Mouse (Mus musculus) heart, embryonic 10.5 days (tissue): ENCODE measurements around the gene S100b. TPM values are rescaled to one million over a fixed set of nuclear protein-coding genes. Genes with fewer than 3 reads are reported as not detected.

Experiments
- DNase-seq: peaks from one replicate; pipeline ENCODE4 v3.0.0-alpha.2; 2017; ENCODE audit warnings: low spot score
- H3K27ac ChIP-seq: fragments of 300-500 bp; sonication (generic); 2 replicates; pipeline ENCODE4 v1.5.1; 2016; ENCODE audit warnings: mild to moderate bottlenecking
- H3K27me3 ChIP-seq: fragments of 300-500 bp; sonication (generic); 2 replicates; pipeline ENCODE4 v1.6.1; 2016; ENCODE audit warnings: mild to moderate bottlenecking; ENCODE audit not compliant: poor library complexity, insufficient read depth, severe bottlenecking
- H3K36me3 ChIP-seq: fragments of 300-500 bp; sonication (generic); 2 replicates; pipeline ENCODE4 v1.6.1; 2016; ENCODE audit warnings: mild to moderate bottlenecking, moderate library complexity
- H3K4me1 ChIP-seq: fragments of 300-500 bp; sonication (generic); 2 replicates; pipeline ENCODE4 v1.6.1; 2016; ENCODE audit warnings: mild to moderate bottlenecking
- H3K4me3 ChIP-seq: fragments of 300-500 bp; sonication (generic); 2 replicates; pipeline ENCODE4 v1.5.1; 2016; ENCODE audit warnings: mild to moderate bottlenecking, moderate library complexity
- H3K9me3 ChIP-seq: fragments of 300-500 bp; sonication (generic); 2 replicates; pipeline ENCODE4 v1.6.1; 2016; ENCODE audit warnings: mild to moderate bottlenecking, moderate library complexity
- WGBS: fragments of 180-500 bp; shearing (Covaris S2); methylation state at CpG from one replicate; pipeline ENCODE4 v1.1.7; 2016; 5-methylcytosine and 5-hydroxymethylcytosine counted together
- polyA plus RNA-seq: library from polyadenylated mRNA; unstranded; fragments of >200 nt; fragmentation: Nextera tagmentation; extraction: Ambion mirVana; gene quantifications from 2 replicates; pipeline ENCODE4 v1.2.1, GENCODE M21; 2016

The S100b gene
- polyA plus RNA-seq, 1 experiment from 2014 or later = 0.11 TPM

GRCm38 (mm10) chr10:76246601-76247000 is 7.1 kb upstream of the S100b start:
- H3K9me3 ChIP-seq = no peaks in the 10 kb centered on the region
- 65% methylated on average over 4 of the region's 4 CpGs for WGBS
- H3K4me3 ChIP-seq = no peak overlapping the region
- no peak for DNase-seq
- no peaks in the 10 kb centered on the region for H3K36me3 ChIP-seq
- H3K27me3 ChIP-seq = no peaks in the 10 kb centered on the region
- peaks cover 5% of the 10 kb centered on the region for H3K4me1 ChIP-seq
- no peak overlapping the region for H3K27ac ChIP-seq

GRCm38 (mm10) chr10:76247960-76248646 is 5.5 kb upstream of the S100b start:
- DNase-seq = no peak
- Histone ChIP-seq H3K9me3 (no peaks in the 10 kb centered on the region), H3K36me3 (no peaks in the 10 kb centered on the region), H3K27ac (no peak overlapping the region), H3K4me3 (no peak overlapping the region), H3K4me1 (peaks cover 5% of the 10 kb centered on the region), H3K27me3 (peaks cover under 1% of the 10 kb centered on the region; the same call in 1 of the 2 replicates)
- 71% methylated on average over 21 of the region's 21 CpGs for WGBS

DNA sequence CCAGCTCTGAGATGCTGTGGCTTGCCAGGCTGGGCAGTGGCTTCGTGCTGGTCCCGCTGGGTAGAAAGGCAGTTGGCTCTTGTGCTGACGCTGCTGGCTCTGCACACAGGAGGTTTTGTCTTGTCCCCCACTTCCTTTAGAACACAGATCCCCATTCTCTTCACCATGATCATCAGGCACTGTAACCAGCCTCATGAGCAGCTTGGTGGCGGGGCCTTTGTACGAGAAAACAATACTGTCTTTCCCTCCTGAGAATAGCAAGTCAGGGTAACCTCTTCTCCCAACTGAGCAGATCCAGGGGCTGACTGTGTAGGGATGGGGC is 5.0 kb upstream of the S100b start:
- no peaks in the 10 kb centered on the region for H3K9me3 ChIP-seq
- no peak overlapping the region for H3K4me3 ChIP-seq
- peak; percentile 68 for DNase-seq
- H3K4me1 ChIP-seq = peaks cover 5% of the 10 kb centered on the region
- H3K27ac ChIP-seq = no peak overlapping the region
- H3K36me3 ChIP-seq = no peaks in the 10 kb centered on the region
- peaks cover 6% of the 10 kb centered on the region; the same call in 1 of the 2 replicates for H3K27me3 ChIP-seq
- WGBS = 81% methylated on average over 5 of the region's 5 CpGs

DNA sequence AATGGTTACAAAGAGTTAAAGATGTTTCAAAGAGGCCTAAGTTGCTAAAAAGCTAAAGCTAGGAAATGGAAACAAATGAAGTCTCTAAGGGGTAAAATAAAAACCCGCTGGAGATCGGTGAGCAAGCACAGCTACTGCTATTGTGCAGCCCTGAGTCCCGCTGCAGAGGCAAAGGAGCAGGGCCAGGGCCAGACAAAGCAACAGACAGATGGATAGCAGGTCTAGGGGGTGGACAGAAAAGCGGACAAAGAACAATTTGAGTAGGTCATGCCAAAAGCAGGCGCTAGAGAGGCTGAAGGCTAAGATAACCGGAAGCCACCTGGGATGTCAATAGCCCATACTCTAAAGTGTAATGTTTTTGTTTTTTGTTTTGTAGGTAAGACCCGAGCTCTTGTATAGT is 2.8 kb upstream of the S100b start:
- H3K36me3 ChIP-seq = no peaks in the 10 kb centered on the region
- H3K27me3 ChIP-seq = peaks cover 7% of the 10 kb centered on the region; the same call in 1 of the 2 replicates
- H3K9me3 ChIP-seq = no peaks in the 10 kb centered on the region
- H3K4me3 ChIP-seq = no peak overlapping the region
- H3K4me1 ChIP-seq = peaks cover 8% of the 10 kb centered on the region
- no peak overlapping the region for H3K27ac ChIP-seq
- 74% methylated on average over 7 of the region's 7 CpGs for WGBS
- DNase-seq = no peak

DNA sequence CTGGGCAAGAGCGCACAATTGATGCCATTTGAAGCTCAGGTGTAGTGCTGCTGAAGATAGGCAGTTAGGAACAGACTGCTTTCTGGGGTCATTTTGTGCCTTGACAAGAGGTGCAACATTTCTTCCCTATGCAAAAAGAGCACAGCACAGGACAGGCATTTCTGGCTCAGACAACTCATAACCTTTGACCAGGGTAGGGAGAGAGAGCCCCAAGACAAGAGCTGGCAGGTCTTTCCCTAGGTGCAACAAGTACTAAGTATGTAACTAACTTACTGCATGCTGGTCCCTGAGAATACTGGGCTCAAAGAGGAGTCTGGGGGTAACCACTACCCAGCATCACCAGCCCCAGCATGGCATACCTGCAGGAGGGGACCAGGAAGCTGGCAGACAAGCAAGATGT is 574 bp upstream of the S100b start:
- H3K4me1 ChIP-seq = peaks cover 14% of the 10 kb centered on the region
- no peak overlapping the region for H3K4me3 ChIP-seq
- no peak overlapping the region for H3K27ac ChIP-seq
- DNase-seq = no peak
- no peaks in the 10 kb centered on the region for H3K36me3 ChIP-seq
- peaks cover 7% of the 10 kb centered on the region; the same call in 1 of the 2 replicates for H3K27me3 ChIP-seq
- H3K9me3 ChIP-seq = no peaks in the 10 kb centered on the region
- 95% methylated on average over 1 of the region's 1 CpGs for WGBS

GRCm38 (mm10) chr10:76255617-76256016 is 2.0 kb downstream of the S100b start:
- no peak overlapping the region for H3K27ac ChIP-seq
- peaks cover 28% of the 10 kb centered on the region for H3K4me1 ChIP-seq
- no peaks in the 10 kb centered on the region; the same call in 1 of the 2 replicates for H3K36me3 ChIP-seq
- H3K27me3 ChIP-seq = peaks cover 7% of the 10 kb centered on the region; the same call in 1 of the 2 replicates
- no peak overlapping the region for H3K4me3 ChIP-seq
- DNase-seq = peak; percentile 65
- 73% methylated on average over 6 of the region's 6 CpGs for WGBS
- no peaks in the 10 kb centered on the region for H3K9me3 ChIP-seq

DNA sequence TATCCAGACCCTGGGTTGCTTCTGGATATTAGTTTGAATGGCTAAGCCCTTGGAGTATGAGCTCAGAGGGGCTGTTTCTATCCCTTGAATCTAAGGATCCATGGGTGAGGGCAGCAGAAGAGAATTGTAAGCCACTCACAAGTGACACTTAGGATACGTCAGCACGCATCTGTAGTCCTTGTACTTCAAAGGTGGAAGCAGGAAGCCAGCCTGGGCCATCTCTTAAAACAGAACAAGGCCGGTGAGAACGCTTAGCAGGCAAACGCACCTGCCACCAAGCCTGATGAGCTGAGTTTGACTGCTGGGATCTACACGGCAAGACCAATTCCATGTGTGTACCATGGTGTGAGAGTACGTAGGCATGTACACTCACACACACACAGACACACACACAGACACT is 3.6 kb downstream of the S100b start:
- Histone ChIP-seq H3K4me1 (peaks cover 35% of the 10 kb centered on the region), H3K27me3 (peaks cover 7% of the 10 kb centered on the region; the same call in 1 of the 2 replicates), H3K4me3 (no peak overlapping the region), H3K27ac (peak overlapping the region; percentile 6; the same call in 1 of the 2 replicates), H3K9me3 (no peaks in the 10 kb centered on the region), H3K36me3 (peaks cover under 1% of the 10 kb centered on the region; the same call in 1 of the 2 replicates)
- DNase-seq = no peak
- WGBS = 70% methylated on average over 7 of the region's 7 CpGs

DNA sequence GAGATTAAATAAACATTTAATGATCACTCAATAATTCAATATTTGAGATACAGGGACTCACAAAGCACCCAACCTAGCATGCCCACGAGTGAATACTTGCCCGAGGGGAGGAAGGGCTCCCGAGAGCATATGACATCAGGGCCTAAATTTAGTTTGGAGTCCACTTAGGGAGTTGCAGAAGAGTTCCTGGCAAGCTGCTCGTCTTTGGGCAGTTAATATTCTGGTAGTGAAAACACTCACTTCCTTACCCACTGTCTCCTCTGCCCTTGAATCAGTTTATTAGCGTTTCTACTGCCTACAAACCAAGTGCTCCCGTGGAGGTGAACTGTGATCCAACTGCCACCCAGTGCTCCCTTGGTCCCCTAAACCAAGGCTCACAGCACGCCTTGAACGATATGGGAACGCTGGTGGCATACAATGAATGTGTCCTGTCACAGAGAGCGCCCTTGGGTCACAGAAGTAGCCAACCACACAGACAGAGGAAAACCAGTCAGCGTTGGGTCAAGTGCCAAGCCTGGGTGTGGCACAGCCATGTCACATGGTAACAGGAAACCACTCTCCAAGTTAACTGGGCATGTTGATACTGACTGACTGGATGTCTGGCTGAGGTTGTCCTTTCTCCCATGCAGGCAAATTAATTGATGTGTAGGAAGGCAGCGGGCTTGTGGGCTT is 4.2 kb downstream of the S100b start:
- no peak overlapping the region for H3K4me3 ChIP-seq
- H3K27ac ChIP-seq = peak overlapping the region; percentile 17; the same call in 1 of the 2 replicates
- H3K9me3 ChIP-seq = no peaks in the 10 kb centered on the region
- WGBS = 67% methylated on average over 12 of the region's 12 CpGs
- peaks cover 7% of the 10 kb centered on the region; the same call in 1 of the 2 replicates for H3K27me3 ChIP-seq
- H3K36me3 ChIP-seq = peaks cover 2% of the 10 kb centered on the region; the same call in 1 of the 2 replicates
- peaks cover 36% of the 10 kb centered on the region for H3K4me1 ChIP-seq
- no peak for DNase-seq

- Histone ChIP-seq H3K4me1 (peaks cover 36% of the 10 kb centered on the region), H3K27me3 (no peaks in the 10 kb centered on the region), H3K27ac (no peak overlapping the region), H3K36me3 (peaks cover 8% of the 10 kb centered on the region), H3K4me3 (no peak overlapping the region), H3K9me3 (no peaks in the 10 kb centered on the region)
- DNase-seq = no peak
- 77% methylated on average over 18 of the region's 18 CpGs for WGBS
These were observed 6.0 kb downstream of the S100b start for GRCm38 (mm10) chr10:76259566-76260232.

GRCm38 (mm10) chr10:76260358-76261059 is 6.9 kb downstream of the S100b start:
- H3K36me3 ChIP-seq = peaks cover 16% of the 10 kb centered on the region
- WGBS = 60% methylated on average over 11 of the region's 11 CpGs
- no peaks in the 10 kb centered on the region for H3K27me3 ChIP-seq
- no peaks in the 10 kb centered on the region for H3K9me3 ChIP-seq
- no peak overlapping the region for H3K27ac ChIP-seq
- H3K4me1 ChIP-seq = peaks cover 35% of the 10 kb centered on the region
- DNase-seq = no peak
- H3K4me3 ChIP-seq = no peak overlapping the region

GRCm38 (mm10) chr10:76261447-76261846 is 7.8 kb downstream of the S100b start:
- peaks cover 25% of the 10 kb centered on the region for H3K36me3 ChIP-seq
- no peak overlapping the region for H3K27ac ChIP-seq
- H3K27me3 ChIP-seq = no peaks in the 10 kb centered on the region
- H3K9me3 ChIP-seq = no peaks in the 10 kb centered on the region
- 65% methylated on average over 3 of the region's 3 CpGs for WGBS
- H3K4me1 ChIP-seq = peaks cover 37% of the 10 kb centered on the region
- H3K4me3 ChIP-seq = no peak overlapping the region
- no peak for DNase-seq

DNA sequence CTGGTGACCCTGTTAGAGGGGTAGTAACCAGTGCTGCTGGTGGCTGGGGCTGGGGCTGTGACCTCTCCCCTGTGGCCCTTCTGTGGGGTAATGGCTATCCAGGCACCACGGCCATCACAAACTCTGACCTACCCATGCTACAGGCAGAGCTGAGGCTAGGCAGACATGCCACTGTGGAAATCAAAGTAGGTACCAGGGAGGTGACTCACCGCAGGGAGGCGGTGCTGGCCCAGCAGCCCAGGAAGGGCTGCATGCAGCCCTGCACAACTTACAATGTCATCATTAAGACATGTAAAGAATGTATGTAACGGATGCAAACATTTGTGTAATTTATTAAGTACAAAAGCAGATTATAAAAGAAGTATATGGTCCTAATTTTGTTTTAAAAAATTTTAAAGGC is 8.8 kb downstream of the S100b start:
- no peak overlapping the region for H3K27ac ChIP-seq
- peaks cover 34% of the 10 kb centered on the region for H3K36me3 ChIP-seq
- H3K4me1 ChIP-seq = peaks cover 32% of the 10 kb centered on the region
- H3K4me3 ChIP-seq = no peak overlapping the region
- DNase-seq = no peak
- no peaks in the 10 kb centered on the region for H3K9me3 ChIP-seq
- 44% methylated on average over 4 of the region's 4 CpGs for WGBS
- H3K27me3 ChIP-seq = no peaks in the 10 kb centered on the region
